Mouse (Mus musculus) limb, embryonic 11.5 days (tissue): ENCODE data around the gene Tmem89. TPM values are rescaled to one million over a fixed set of nuclear protein-coding genes. Genes with fewer than 3 reads are reported as not detected.

Experiments
- ATAC-seq: fragments of 200-750 bp; cut with Nextera tagmentation; 2 replicates; pipeline ENCODE4 v1.8.0; 2017; ENCODE audit warnings: low read depth; ENCODE audit not compliant: insufficient number of reproducible peaks, low FRiP score, low TSS enrichment
- DNase-seq: peaks from one replicate; pipeline ENCODE4 v3.0.0-alpha.2; 2015; ENCODE audit warnings: low spot score
- H3K27ac ChIP-seq: fragments of 300-500 bp; sonication (generic); replicated peaks from 2 replicates; pipeline ENCODE4 v1.5.1; 2014; ENCODE audit warnings: low read depth, mild to moderate bottlenecking, low read length
- H3K27me3 ChIP-seq: fragments of 300-500 bp; sonication (generic); 2 replicates; pipeline ENCODE4 v1.6.1; 2014; ENCODE audit warnings: mild to moderate bottlenecking, low read length, mixed read lengths; ENCODE audit not compliant: control insufficient read depth, insufficient read depth
- H3K36me3 ChIP-seq: fragments of 300-500 bp; sonication (generic); 2 replicates; pipeline ENCODE4 v1.6.1; 2014; ENCODE audit warnings: mild to moderate bottlenecking, low read length, moderate library complexity, mixed read lengths; ENCODE audit not compliant: control insufficient read depth, insufficient read depth
- H3K4me1 ChIP-seq: fragments of 300-500 bp; sonication (generic); 2 replicates; pipeline ENCODE4 v1.6.1; 2014; ENCODE audit warnings: low read length, mixed read lengths; ENCODE audit not compliant: control insufficient read depth, insufficient read depth
- H3K4me2 ChIP-seq: fragments of 300-500 bp; sonication (generic); 2 replicates; pipeline ENCODE4 v1.6.1; 2014; ENCODE audit warnings: low read depth, mild to moderate bottlenecking, moderate library complexity; ENCODE audit not compliant: severe bottlenecking
- H3K4me3 ChIP-seq: fragments of 300-500 bp; sonication (generic); 2 replicates; pipeline ENCODE4 v1.5.1; 2014; ENCODE audit warnings: low read depth, low read length
- H3K9ac ChIP-seq: fragments of 300-500 bp; sonication (generic); 2 replicates; pipeline ENCODE4 v1.6.1; 2014; ENCODE audit warnings: mild to moderate bottlenecking, low read length
- H3K9me3 ChIP-seq: fragments of 300-500 bp; sonication (generic); 2 replicates; pipeline ENCODE4 v1.6.1; 2016; ENCODE audit warnings: low read length; ENCODE audit not compliant: control insufficient read depth
- WGBS: fragments of 180-500 bp; shearing (Covaris S2); extraction: QIAGEN DNeasy Blood & Tissue Kit; methylation state at CpG from one replicate; pipeline ENCODE4 v1.1.7; 2014; 5-methylcytosine and 5-hydroxymethylcytosine counted together
- polyA plus RNA-seq: library from polyadenylated mRNA; unstranded; fragments of >200 nt; fragmentation: Nextera tagmentation; extraction: Ambion mirVana; gene quantifications from 2 replicates; pipeline ENCODE4 v1.2.1, GENCODE M21; 2014

Tmem89 gene
- polyA plus RNA-seq, 1 experiment from 2014 or later, result not detected

- Histone ChIP-seq H3K27ac (no peak overlapping the region), H3K27me3 (no peaks in the 10 kb centered on the region), H3K4me1 (peaks cover 20% of the 10 kb centered on the region), H3K9ac (no peak overlapping the region), H3K9me3 (no peaks in the 10 kb centered on the region), H3K4me2 (no peak overlapping the region), H3K4me3 (no peak overlapping the region), H3K36me3 (peaks cover 35% of the 10 kb centered on the region)
- DNase-seq, result no peak
- WGBS, result 87% methylated on average over 9 of the region's 9 CpGs
- no peak for ATAC-seq
Observed at GRCm38 (mm10) chr9:108945111-108945510, 30.7 kb downstream of the Tmem89 start.

DNA sequence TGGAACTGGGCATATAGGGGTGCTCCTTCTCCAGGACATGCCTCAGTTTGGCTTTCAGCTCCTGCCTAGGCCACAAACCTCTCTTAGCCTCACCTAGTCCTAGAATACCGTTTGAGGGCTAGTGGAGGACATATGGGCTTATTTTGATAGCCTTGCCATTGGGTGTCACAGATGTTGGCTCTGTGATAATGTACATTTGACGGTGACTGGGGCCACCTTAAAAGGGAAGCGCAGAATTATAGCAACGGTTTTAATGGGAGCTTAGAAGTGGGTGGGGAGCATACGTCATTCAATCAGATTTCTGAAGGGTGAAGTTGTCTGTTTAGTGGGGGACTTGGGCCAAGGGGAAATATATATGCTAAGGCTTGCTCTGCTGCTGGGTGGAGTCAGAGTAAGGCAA is 31.2 kb downstream of the Tmem89 start:
- no peak for ATAC-seq
- Histone ChIP-seq H3K36me3 (peaks cover 35% of the 10 kb centered on the region), H3K9me3 (no peaks in the 10 kb centered on the region), H3K4me2 (no peak overlapping the region), H3K9ac (no peak overlapping the region), H3K27ac (no peak overlapping the region), H3K4me1 (peaks cover 23% of the 10 kb centered on the region), H3K27me3 (no peaks in the 10 kb centered on the region), H3K4me3 (no peak overlapping the region)
- no peak for DNase-seq
- 92% methylated on average over 5 of the region's 5 CpGs for WGBS

GRCm38 (mm10) chr9:108949231-108949966 is 35.0 kb downstream of the Tmem89 start:
- no peak overlapping the region for H3K4me3 ChIP-seq
- WGBS, result 31% methylated on average over 13 of the region's 13 CpGs
- peak; percentile 66 for ATAC-seq
- H3K4me2 ChIP-seq, result peak overlapping the region; percentile 11; the same call in 1 of the 2 replicates
- peaks cover 12% of the 10 kb centered on the region for H3K27me3 ChIP-seq
- H3K36me3 ChIP-seq, result peaks cover 25% of the 10 kb centered on the region
- no peaks in the 10 kb centered on the region for H3K9me3 ChIP-seq
- H3K27ac ChIP-seq, result peak overlapping the region; percentile 79
- peaks cover 26% of the 10 kb centered on the region for H3K4me1 ChIP-seq
- peak; percentile 78 for DNase-seq
- no peak overlapping the region for H3K9ac ChIP-seq

GRCm38 (mm10) chr9:108949967-108950728 is 35.7 kb downstream of the Tmem89 start:
- 73% methylated on average over 9 of the region's 9 CpGs for WGBS
- H3K9ac ChIP-seq, result no peak overlapping the region
- peaks cover 21% of the 10 kb centered on the region for H3K36me3 ChIP-seq
- peaks cover 14% of the 10 kb centered on the region for H3K27me3 ChIP-seq
- peaks cover 26% of the 10 kb centered on the region for H3K4me1 ChIP-seq
- ATAC-seq, result no peak
- no peak overlapping the region for H3K4me3 ChIP-seq
- H3K4me2 ChIP-seq, result no peak overlapping the region
- H3K27ac ChIP-seq, result peak overlapping the region; percentile 79
- DNase-seq, result no peak
- H3K9me3 ChIP-seq, result no peaks in the 10 kb centered on the region

- H3K27ac ChIP-seq, result no peak within 1 kb of the TSS
- H3K4me1 ChIP-seq, result peaks cover 23% of the 10 kb centered on the region
- WGBS, result 11% methylated on average over 15 of the region's 15 CpGs
Observed at GRCm38 (mm10) chr9:108953081-108953636, 38.7 kb downstream of the Tmem89 start, which contains the start of gene Col7a1. Gene Col7a1 (plus strand): TSS chr9:108953586.

DNA sequence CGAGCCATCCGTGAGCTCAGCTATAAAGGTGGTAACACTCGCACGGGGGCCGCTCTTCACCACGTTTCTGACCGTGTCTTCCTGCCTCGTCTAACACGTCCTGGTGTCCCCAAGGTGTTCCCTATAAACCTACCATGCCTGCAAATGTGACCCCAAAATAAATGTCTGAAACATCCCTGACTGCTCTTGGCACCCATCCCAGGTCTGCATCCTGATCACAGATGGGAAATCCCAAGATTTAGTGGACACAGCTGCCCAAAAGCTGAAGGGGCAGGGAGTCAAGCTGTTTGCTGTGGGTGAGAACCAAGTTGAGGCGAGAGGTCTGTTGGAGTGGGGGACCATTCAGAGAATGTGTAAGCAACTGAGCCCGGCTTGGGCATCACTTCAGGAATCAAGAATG is 40.8 kb downstream of the Tmem89 start:
- Histone ChIP-seq H3K4me3 (no peak overlapping the region), H3K9ac (no peak overlapping the region), H3K4me2 (no peak overlapping the region), H3K36me3 (no peaks in the 10 kb centered on the region), H3K27ac (no peak overlapping the region), H3K9me3 (no peaks in the 10 kb centered on the region), H3K4me1 (peaks cover 5% of the 10 kb centered on the region; the same call in 1 of the 2 replicates), H3K27me3 (peaks cover 14% of the 10 kb centered on the region)
- 95% methylated on average over 11 of the region's 11 CpGs for WGBS
- no peak for ATAC-seq
- DNase-seq, result no peak

More at GRCm38 (mm10) chr9:108953081-108953636, 38.7 kb downstream of the Tmem89 start, which contains the start of gene Col7a1:
- DNase-seq (peak; percentile 32), ATAC-seq (no peak)
- Histone ChIP-seq H3K27me3 (peaks cover 14% of the 10 kb centered on the region), H3K9me3 (no peaks in the 10 kb centered on the region), H3K36me3 (peaks cover 6% of the 10 kb centered on the region; the same call in 1 of the 2 replicates), H3K9ac (peak within 1 kb of the TSS; percentile 47; the same call in 1 of the 2 replicates), H3K4me2 (peak within 1 kb of the TSS; percentile 40), H3K4me3 (no peak within 1 kb of the TSS)

DNA sequence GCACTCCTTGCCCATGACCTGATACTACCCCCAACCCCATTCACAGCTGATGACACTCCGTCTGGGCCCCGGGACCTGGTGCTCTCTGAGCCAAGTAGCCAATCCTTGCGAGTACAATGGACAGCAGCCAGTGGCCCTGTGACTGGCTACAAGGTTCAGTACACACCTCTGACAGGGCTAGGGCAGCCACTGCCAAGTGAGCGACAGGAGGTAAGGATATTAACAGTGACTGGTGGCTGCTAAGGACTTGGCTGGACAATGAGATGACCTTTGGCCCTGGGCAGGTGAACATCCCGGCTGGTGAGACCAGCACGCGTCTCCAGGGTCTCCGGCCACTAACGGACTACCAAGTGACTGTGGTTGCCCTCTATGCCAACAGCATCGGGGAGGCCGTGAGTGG is 41.4 kb downstream of the Tmem89 start:
- ATAC-seq (no peak), DNase-seq (no peak)
- Histone ChIP-seq H3K9ac (no peak overlapping the region), H3K4me3 (no peak overlapping the region), H3K27ac (no peak overlapping the region), H3K4me1 (0 out of 2 replicates have a peak, but pooled peaks cover 3% of the 10 kb centered on the region), H3K4me2 (no peak overlapping the region), H3K36me3 (no peaks in the 10 kb centered on the region), H3K27me3 (peaks cover 14% of the 10 kb centered on the region), H3K9me3 (no peaks in the 10 kb centered on the region)
- 87% methylated on average over 11 of the region's 11 CpGs for WGBS

DNA sequence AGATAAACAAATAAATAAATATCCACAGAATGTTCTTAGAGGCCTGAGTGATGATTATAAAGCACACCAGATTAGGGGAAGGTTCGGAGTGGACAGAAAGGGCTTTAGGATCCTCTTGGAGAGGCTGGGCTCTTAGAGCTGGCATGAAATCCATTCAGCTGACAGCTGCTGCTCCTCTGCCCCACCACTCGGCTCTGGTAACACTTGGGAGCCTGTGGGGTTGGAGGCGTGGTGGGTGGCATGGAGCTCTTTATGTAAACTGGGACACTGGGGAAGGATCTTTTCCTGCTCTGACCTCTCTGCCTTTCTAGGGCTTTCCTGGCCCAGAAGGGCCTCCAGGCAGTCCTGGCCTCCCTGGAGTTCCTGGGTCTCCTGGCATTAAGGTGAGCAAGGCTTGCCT is 49.2 kb downstream of the Tmem89 start:
- 78% methylated on average over 3 of the region's 3 CpGs for WGBS
- DNase-seq (no peak), ATAC-seq (no peak)
- Histone ChIP-seq H3K4me3 (no peak overlapping the region), H3K27me3 (no peaks in the 10 kb centered on the region), H3K9me3 (no peaks in the 10 kb centered on the region), H3K4me2 (no peak overlapping the region), H3K9ac (no peak overlapping the region), H3K4me1 (no peaks in the 10 kb centered on the region), H3K36me3 (no peaks in the 10 kb centered on the region), H3K27ac (no peak overlapping the region)
